Mouse (Mus musculus) left cerebral cortex, adult 2 months (tissue): ENCODE measurements around the gene Kcnj10. TPM values are rescaled to one million over a fixed set of nuclear protein-coding genes. Genes with fewer than 3 reads are reported as not detected.

Source experiments
- DNase-seq, 2 experiments: peaks; one replicate each; pipeline ENCODE4 v3.0.0; 2021 to 2022; ENCODE audit warnings: low spot score in 2 of 2, mixed read lengths in 1 of 2; ENCODE audit errors: extremely low spot score in 1 of 2
- H3K27ac ChIP-seq: fragments of 200-600 bp; 2 replicates; pipeline ENCODE4 v1.8.1; 2022
- H3K4me3 ChIP-seq: fragments of 200-600 bp; 2 replicates; pipeline ENCODE4 v1.8.1; 2022
- CTCF ChIP-seq: fragments of 200-600 bp; IDR thresholded peaks from 2 replicates; pipeline ENCODE4 v1.8.1; 2022; ENCODE audit warnings: antibody characterized with exemption, mild to moderate bottlenecking, moderate library complexity
- intact Hi-C: fragments of 180-260 bp; cut with DNase I; formaldehyde crosslinking; loops from one replicate; pipeline ENCODE4 v1.15.1; 2025
- total RNA-seq, 2 experiments: library from RNA; stranded (reverse); gene quantifications; 2 replicates each; pipeline ENCODE4 v1.2.3; 2021

Kcnj10 gene
- total RNA-seq, 2 experiments from 2014 or later: 86.5 to 108 TPM

- intact Hi-C loops: no loop called here
- Histone ChIP-seq H3K27ac (no peak overlapping the region), H3K4me3 (no peak overlapping the region)
- no peak for TF ChIP-seq CTCF
- no peak for DNase-seq
Measured at GRCm38 (mm10) chr1:172418642-172419041, 77.6 kb downstream of the Kcnj10 start.

GRCm38 (mm10) chr1:172420181-172420580 is 79.2 kb downstream of the Kcnj10 start:
- Histone ChIP-seq H3K4me3 (no peak overlapping the region), H3K27ac (no peak overlapping the region)
- no peak for DNase-seq
- no peak for TF ChIP-seq CTCF
- intact Hi-C loops: no loop called here

GRCm38 (mm10) chr1:172423393-172423792 is 82.4 kb downstream of the Kcnj10 start:
- DNase-seq: no peak
- intact Hi-C loops: no loop called here
- no peak for TF ChIP-seq CTCF
- no peak overlapping the region for H3K27ac ChIP-seq
- no peak overlapping the region for H3K4me3 ChIP-seq

Other genes with a start within 250 kb of the Kcnj10 start
- 10 to 100 TPM; 82.8 to 92.4 TPM for gene Pex19, start 214.5 kb upstream of the Kcnj10 start, total RNA-seq
- gene Dcaf8, start 193.1 kb upstream of the Kcnj10 start, total RNA-seq: 100 to 1,000 TPM; 115 to 121 TPM
- 100 to 1,000 TPM; 387 to 422 TPM for gene Pea15a, start 134.4 kb upstream of the Kcnj10 start, total RNA-seq
- gene Casq1, start 121.3 kb upstream of the Kcnj10 start, total RNA-seq: under 1 TPM in 1 of 2 experiments, not detected in 1; 0.48 TPM
- not detected for gene Atp1a4, start 82.8 kb upstream of the Kcnj10 start, total RNA-seq
- gene Igsf8, start 79.6 kb upstream of the Kcnj10 start, total RNA-seq: 100 to 1,000 TPM; 257 to 260 TPM
- gene Atp1a2, start 43.1 kb upstream of the Kcnj10 start, total RNA-seq: 100 to 1,000 TPM; 628 to 676 TPM
- gene Kcnj9, start 11.9 kb upstream of the Kcnj10 start, total RNA-seq: 100 to 1,000 TPM; 137 to 138 TPM
- 1 to 10 TPM; 9.3 to 9.8 TPM for gene Pigm, start 35.3 kb downstream of the Kcnj10 start, total RNA-seq
- under 1 TPM; 0.70 to 0.79 TPM for gene Slamf9, start 134.1 kb downstream of the Kcnj10 start, total RNA-seq
- gene Igsf9, start 140.6 kb downstream of the Kcnj10 start, total RNA-seq: 10 to 100 TPM; 12.5 to 12.8 TPM
- 10 to 100 TPM in 1 of 2 experiments, 1 to 10 TPM in 1; 9.3 to 12.4 TPM for gene Tagln2, start 158.8 kb downstream of the Kcnj10 start, total RNA-seq
- 1 to 10 TPM; 4.5 to 5.2 TPM for gene Cfap45, start 179.6 kb downstream of the Kcnj10 start, total RNA-seq
- gene Vsig8, start 214.7 kb downstream of the Kcnj10 start, total RNA-seq: under 1 TPM; 0.23 to 0.26 TPM
- gene Slamf8, start 249.4 kb downstream of the Kcnj10 start, total RNA-seq: not detected